Mouse (Mus musculus) E14TG2a.4 (cell line): Measurements from ENCODE around the gene Chmp4b.

ENCODE experiments used
- H3K27me3 ChIP-seq: 2 replicates; pipeline ENCODE4 v1.6.1; 2014; ENCODE audit warnings: low read length, control low read depth; ENCODE audit not compliant: insufficient read depth
- H3K36me3 ChIP-seq: 2 replicates; pipeline ENCODE4 v1.6.1; 2014; ENCODE audit warnings: low read length, control low read depth; ENCODE audit not compliant: insufficient read depth
- H3K4me1 ChIP-seq: replicated peaks from 2 replicates; pipeline ENCODE4 v1.6.1; 2014; ENCODE audit warnings: low read depth, low read length, control low read depth
- H3K4me3 ChIP-seq: replicated peaks from 2 replicates; pipeline ENCODE4 v1.5.1; 2014; ENCODE audit warnings: mild to moderate bottlenecking, low read length
- H3K9me3 ChIP-seq: 2 replicates; pipeline ENCODE4 v1.6.1; 2014; ENCODE audit warnings: low read length, control low read depth
- CTCF ChIP-seq: conservative IDR thresholded peaks from 2 replicates; pipeline ENCODE4 v1.5.1; 2014; ENCODE audit warnings: low read length
- NANOG ChIP-seq: IDR thresholded peaks from 2 replicates; pipeline ENCODE4 v1.6.1; 2014; ENCODE audit warnings: borderline replicate concordance, low read length, mixed read lengths
- POU5F1 ChIP-seq: IDR thresholded peaks from 2 replicates; pipeline ENCODE4 v1.6.1; 2014; ENCODE audit warnings: low read length, borderline replicate concordance

Gene Chmp4b

DNA sequence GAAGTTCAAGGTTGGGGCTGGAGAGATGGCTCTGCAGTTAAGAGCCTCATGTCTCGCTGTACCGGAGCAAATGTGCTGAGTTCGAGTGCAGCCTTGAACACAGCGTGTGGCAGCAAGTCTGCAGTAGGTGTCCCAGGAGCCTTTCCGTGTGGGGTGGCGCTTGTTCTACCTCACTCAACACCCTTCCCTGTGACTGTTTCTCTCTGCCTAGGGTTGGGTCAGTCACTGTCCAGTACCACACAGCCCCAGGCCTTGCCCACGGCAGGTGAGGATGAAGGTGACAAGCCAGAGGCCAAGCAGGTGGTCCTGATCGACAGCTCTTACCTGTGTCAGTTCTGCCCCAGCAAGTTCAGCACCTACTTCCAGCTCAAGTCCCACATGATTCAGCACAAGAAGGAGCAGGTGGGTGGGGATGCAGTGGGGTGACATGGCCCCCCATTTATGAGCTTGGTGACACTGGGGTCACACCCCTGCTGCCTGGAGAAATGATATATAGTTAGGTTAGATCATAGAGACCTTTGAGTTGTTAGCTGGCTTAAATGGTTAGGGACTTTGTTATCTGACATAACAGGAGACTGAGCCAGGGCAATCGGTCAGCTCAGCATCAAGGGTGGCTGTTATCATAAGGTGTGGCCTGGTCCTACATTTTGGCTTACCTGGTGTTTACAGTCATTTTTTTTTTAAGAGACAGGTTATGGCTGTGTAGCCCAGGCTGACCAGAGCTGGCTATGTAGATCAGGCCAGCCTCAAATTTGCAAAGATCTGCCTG is 17.4 kb upstream of the Chmp4b start:
- Histone ChIP-seq H3K4me1 (peaks cover 6% of the 10 kb centered on the region), H3K27me3 (no peaks in the 10 kb centered on the region), H3K4me3 (no peak overlapping the region), H3K9me3 (no peaks in the 10 kb centered on the region), H3K36me3 (peaks cover 78% of the 10 kb centered on the region)
- TF ChIP-seq POU5F1 = no peak
- TF ChIP-seq NANOG = no peak
- no peak for TF ChIP-seq CTCF

DNA sequence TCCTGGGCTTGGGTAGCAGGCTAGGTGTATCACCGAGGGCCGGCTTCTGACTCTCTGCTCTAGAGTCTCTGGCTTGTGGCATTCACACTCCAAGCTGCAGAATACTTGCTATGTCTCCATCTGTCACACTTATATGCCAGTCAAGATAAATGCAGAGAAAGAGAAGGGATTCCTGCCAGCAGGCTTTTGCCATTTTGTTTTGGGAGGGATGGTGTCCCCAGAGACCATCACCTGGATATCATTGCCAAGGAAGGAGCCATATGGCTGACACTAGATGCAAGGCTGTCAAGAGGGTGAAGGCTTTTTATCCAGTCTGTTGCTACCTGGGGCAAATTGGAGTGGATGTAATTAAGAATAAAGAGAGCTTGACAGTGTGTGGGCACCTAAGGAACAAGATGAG is 15.7 kb upstream of the Chmp4b start:
- no peaks in the 10 kb centered on the region for H3K27me3 ChIP-seq
- no peak for TF ChIP-seq NANOG
- TF ChIP-seq CTCF = no peak
- no peak for TF ChIP-seq POU5F1
- peaks cover 6% of the 10 kb centered on the region for H3K4me1 ChIP-seq
- H3K9me3 ChIP-seq = no peaks in the 10 kb centered on the region
- H3K36me3 ChIP-seq = peaks cover 79% of the 10 kb centered on the region
- H3K4me3 ChIP-seq = no peak overlapping the region

DNA sequence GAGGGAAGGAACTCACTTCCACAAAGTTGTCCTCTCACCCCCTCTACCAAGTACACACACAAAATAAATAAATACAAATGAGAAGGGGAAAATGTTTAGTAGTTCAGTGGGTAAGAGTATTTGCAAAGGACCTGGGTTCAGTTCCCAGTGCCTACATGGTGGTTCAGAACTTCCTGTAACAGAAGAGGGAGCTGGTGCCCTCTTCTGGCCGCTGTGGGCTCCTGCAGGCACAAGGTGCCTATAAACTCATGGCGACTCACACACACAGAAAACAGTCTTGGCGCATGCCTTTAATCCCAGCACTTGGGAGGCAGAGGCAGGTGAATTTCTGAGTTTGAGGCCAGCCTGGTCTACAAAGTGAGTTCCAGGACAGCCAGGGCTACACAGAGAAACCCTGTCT is 13.0 kb upstream of the Chmp4b start:
- Histone ChIP-seq H3K4me1 (no peaks in the 10 kb centered on the region), H3K27me3 (no peaks in the 10 kb centered on the region), H3K9me3 (no peaks in the 10 kb centered on the region), H3K36me3 (peaks cover 82% of the 10 kb centered on the region), H3K4me3 (no peak overlapping the region)
- TF ChIP-seq POU5F1 (no peak), CTCF (peak; percentile 64), NANOG (no peak)

GRCm38 (mm10) chr2:154639115-154639514 is 12.4 kb upstream of the Chmp4b start:
- Histone ChIP-seq H3K27me3 (no peaks in the 10 kb centered on the region), H3K4me1 (no peaks in the 10 kb centered on the region), H3K9me3 (no peaks in the 10 kb centered on the region), H3K36me3 (peaks cover 84% of the 10 kb centered on the region), H3K4me3 (no peak overlapping the region)
- no peak for TF ChIP-seq NANOG
- no peak for TF ChIP-seq CTCF
- TF ChIP-seq POU5F1 = no peak

GRCm38 (mm10) chr2:154641176-154641575 is 10.3 kb upstream of the Chmp4b start:
- no peaks in the 10 kb centered on the region for H3K9me3 ChIP-seq
- peaks cover 19% of the 10 kb centered on the region for H3K4me1 ChIP-seq
- peaks cover 73% of the 10 kb centered on the region for H3K36me3 ChIP-seq
- no peaks in the 10 kb centered on the region for H3K27me3 ChIP-seq
- H3K4me3 ChIP-seq = no peak overlapping the region
- TF ChIP-seq CTCF (no peak), NANOG (no peak), POU5F1 (no peak)

- no peaks in the 10 kb centered on the region for H3K27me3 ChIP-seq
- peaks cover 68% of the 10 kb centered on the region for H3K36me3 ChIP-seq
- H3K4me1 ChIP-seq = peaks cover 26% of the 10 kb centered on the region
- TF ChIP-seq CTCF (no peak), NANOG (no peak), POU5F1 (no peak)
- H3K9me3 ChIP-seq = no peaks in the 10 kb centered on the region
- no peak overlapping the region for H3K4me3 ChIP-seq
Measured at GRCm38 (mm10) chr2:154642005-154642459, 9.5 kb upstream of the Chmp4b start.

- H3K9me3 ChIP-seq = no peaks in the 10 kb centered on the region
Measured at GRCm38 (mm10) chr2:154642712-154643385, 8.7 kb upstream of the Chmp4b start.

GRCm38 (mm10) chr2:154646634-154647033 is 4.9 kb upstream of the Chmp4b start:
- Histone ChIP-seq H3K9me3 (no peaks in the 10 kb centered on the region), H3K36me3 (peaks cover 27% of the 10 kb centered on the region), H3K4me3 (no peak overlapping the region), H3K4me1 (peaks cover 51% of the 10 kb centered on the region), H3K27me3 (no peaks in the 10 kb centered on the region)
- peak; percentile 56 for TF ChIP-seq CTCF
- TF ChIP-seq POU5F1 = no peak
- TF ChIP-seq NANOG = no peak

More at GRCm38 (mm10) chr2:154642712-154643385, 8.7 kb upstream of the Chmp4b start:
- H3K27me3 ChIP-seq = no peaks in the 10 kb centered on the region
- no peak for TF ChIP-seq NANOG
- peak; percentile 79 for TF ChIP-seq CTCF
- TF ChIP-seq POU5F1 = no peak
- no peak overlapping the region for H3K4me3 ChIP-seq
- peaks cover 27% of the 10 kb centered on the region for H3K4me1 ChIP-seq
- peaks cover 61% of the 10 kb centered on the region for H3K36me3 ChIP-seq
